Mouse (Mus musculus): Measurements from ENCODE around the gene Defb9.
"Not testable (repeated sequence)": the region's sequence is repeated elsewhere in the genome, so short reads cannot be mapped to it uniquely, and the experiment has no call there.

The Defb9 gene

DNA sequence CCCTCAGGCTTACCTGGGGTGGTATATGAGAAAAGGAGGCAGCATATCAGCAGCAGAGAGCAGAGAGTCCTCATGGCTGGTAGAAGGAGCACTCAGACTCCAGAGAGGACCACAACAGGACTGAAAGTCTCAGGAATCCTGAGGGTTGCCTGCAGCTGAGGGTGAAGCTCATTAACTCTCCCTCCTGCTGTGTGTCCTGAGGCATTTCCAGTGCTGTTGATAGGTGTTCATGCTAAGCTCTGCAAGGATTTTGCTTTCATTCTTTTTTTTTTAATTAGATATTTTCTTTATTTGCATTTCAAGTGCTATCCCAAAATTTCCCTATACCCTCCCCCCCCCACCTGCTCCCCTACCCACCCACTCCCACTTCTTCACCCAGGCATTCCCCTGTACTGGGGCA, at the start of gene Defb9:
TSS of gene Defb9 (minus strand) at position 101 of the 400 bp plus-strand sequence.
- not testable (repeated sequence) for DNase-seq (ENCODE audit: low read depth, low spot score)

GRCm38 (mm10) chr8:21932610-21933009, 47.4 kb upstream of the Defb9 start, which contains the start of gene Defb15:
Gene Defb15 (minus strand): TSS chr8:21932710.
- DNase-seq (ENCODE audit: low read depth, low spot score) = no peak

- not testable (repeated sequence) for DNase-seq (ENCODE audit: low read depth, low spot score)
Observed at GRCm38 (mm10) chr8:21930754-21931153, 45.5 kb upstream of the Defb9 start.

DNA sequence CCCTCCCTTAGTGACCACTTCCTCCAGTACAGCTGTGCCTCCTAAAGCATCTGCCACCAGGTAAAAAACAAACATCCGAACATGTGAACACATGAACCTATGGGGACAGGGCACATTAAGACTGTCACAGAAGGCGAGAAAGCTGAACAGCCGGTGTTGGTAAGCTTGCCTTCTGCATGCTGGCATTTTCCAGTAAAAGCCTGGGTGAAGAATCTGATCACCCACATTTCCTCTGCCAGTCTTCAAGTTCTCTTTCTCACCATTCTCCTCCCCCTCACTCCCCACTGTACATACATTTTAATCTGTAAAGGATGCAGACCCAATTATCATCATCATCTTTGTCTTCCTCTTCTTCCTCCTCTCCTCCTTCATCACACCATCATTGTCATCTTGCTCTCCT, 30.4 kb upstream of the Defb9 start:
- no peak for DNase-seq (ENCODE audit: low read depth, low spot score)

DNA sequence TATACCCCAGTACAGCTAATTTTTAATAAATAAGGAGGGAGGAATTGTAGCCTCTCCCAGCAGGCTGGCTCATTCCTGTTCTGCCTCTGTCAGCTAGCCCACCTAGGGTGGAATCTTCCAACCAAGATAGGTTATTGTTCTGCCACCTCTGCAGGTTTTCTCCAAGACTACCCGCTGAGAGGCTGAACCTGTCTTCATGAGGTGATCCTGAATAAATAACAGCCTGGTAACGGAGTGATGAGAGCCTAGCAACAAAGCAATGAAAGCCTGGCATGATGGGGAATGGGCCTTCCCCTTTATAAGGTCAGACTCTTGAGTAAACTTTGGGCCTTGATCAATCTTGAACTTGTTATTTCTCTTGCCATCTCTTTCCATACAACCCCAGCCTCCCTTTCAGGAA, 27.3 kb upstream of the Defb9 start:
- DNase-seq (ENCODE audit: low read depth, low spot score) = peak; percentile 69

GRCm38 (mm10) chr8:21911931-21912330, 26.7 kb upstream of the Defb9 start:
- peak; percentile 79 for DNase-seq (ENCODE audit: low read depth, low spot score)

GRCm38 (mm10) chr8:21906290-21906689, 21.1 kb upstream of the Defb9 start, which contains the start of gene Defb11:
Gene Defb11 (minus strand): TSS chr8:21906412.
- DNase-seq (ENCODE audit: low read depth, low spot score) = not testable (repeated sequence)

- DNase-seq (ENCODE audit: low read depth, low spot score) = peak; percentile 4
Observed at GRCm38 (mm10) chr8:21858586-21858985, 26.6 kb downstream of the Defb9 start, which contains the start of gene Defb10. Gene Defb10 (plus strand): TSS chr8:21858901.
